Mouse (Mus musculus) midbrain, embryonic 10.5 days (tissue): Measurements from ENCODE around the gene Pptc7. TPM values are rescaled to one million over a fixed set of nuclear protein-coding genes. Genes with fewer than 3 reads are reported as not detected.
A peak's percentile ranks its signal among the peaks of the same experiment; 100 is the strongest.
"Not testable (repeated sequence)": the region's sequence is repeated elsewhere in the genome, so short reads cannot be mapped to it uniquely, and the experiment has no call there.

Experiments
- DNase-seq: peaks from one replicate; pipeline ENCODE4 v3.0.0-alpha.2; 2017; ENCODE audit warnings: low spot score
- H3K27ac ChIP-seq: fragments of 300-500 bp; sonication (generic); replicated peaks from 2 replicates; pipeline ENCODE4 v1.5.1; 2016; ENCODE audit warnings: mild to moderate bottlenecking
- H3K27me3 ChIP-seq: fragments of 300-500 bp; sonication (generic); 2 replicates; pipeline ENCODE4 v1.6.1; 2016; ENCODE audit warnings: low read depth, mild to moderate bottlenecking; ENCODE audit not compliant: poor library complexity, severe bottlenecking
- H3K36me3 ChIP-seq: fragments of 300-500 bp; sonication (generic); 2 replicates; pipeline ENCODE4 v1.6.1; 2016; ENCODE audit warnings: mild to moderate bottlenecking, moderate library complexity
- H3K4me1 ChIP-seq: fragments of 300-500 bp; sonication (generic); 2 replicates; pipeline ENCODE4 v1.6.1; 2016
- H3K4me3 ChIP-seq: fragments of 300-500 bp; sonication (generic); 2 replicates; pipeline ENCODE4 v1.5.1; 2016; ENCODE audit warnings: mild to moderate bottlenecking, moderate library complexity
- H3K9me3 ChIP-seq: fragments of 300-500 bp; sonication (generic); replicated peaks from 2 replicates; pipeline ENCODE4 v1.6.1; 2016; ENCODE audit warnings: mild to moderate bottlenecking
- WGBS: fragments of 180-500 bp; shearing (Covaris S2); methylation state at CpG from one replicate; pipeline ENCODE4 v1.1.7; 2016; 5-methylcytosine and 5-hydroxymethylcytosine counted together
- polyA plus RNA-seq: library from polyadenylated mRNA; unstranded; fragments of >200 nt; fragmentation: Nextera tagmentation; extraction: Ambion mirVana; gene quantifications from 2 replicates; pipeline ENCODE4 v1.2.1, GENCODE M21; 2016

Pptc7 gene
- polyA plus RNA-seq, 1 experiment from 2014 or later: 7.7 TPM

- no peaks in the 10 kb centered on the region for H3K27me3 ChIP-seq
- H3K4me3 ChIP-seq: no peak overlapping the region
- no peak for DNase-seq
- WGBS: 92% methylated on average over 17 of the region's 17 CpGs
- peaks cover 3% of the 10 kb centered on the region; the same call in 1 of the 2 replicates for H3K4me1 ChIP-seq
- H3K36me3 ChIP-seq: peaks cover 85% of the 10 kb centered on the region
- no peaks in the 10 kb centered on the region for H3K9me3 ChIP-seq
- no peak overlapping the region for H3K27ac ChIP-seq
These were observed 28.9 kb downstream of the Pptc7 start for GRCm38 (mm10) chr5:122312942-122313684.

GRCm38 (mm10) chr5:122314966-122315667 lies 31.0 kb downstream of the Pptc7 start:
- no peaks in the 10 kb centered on the region for H3K27me3 ChIP-seq
- no peak for DNase-seq
- WGBS: 80% methylated on average over 20 of the region's 20 CpGs
- 0 out of 2 replicates have a peak overlapping the region, but pooled peaks have one; percentile 23 for H3K27ac ChIP-seq
- no peak overlapping the region for H3K4me3 ChIP-seq
- peaks cover 3% of the 10 kb centered on the region; the same call in 1 of the 2 replicates for H3K4me1 ChIP-seq
- H3K36me3 ChIP-seq: peaks cover 89% of the 10 kb centered on the region
- no peaks in the 10 kb centered on the region for H3K9me3 ChIP-seq

DNA sequence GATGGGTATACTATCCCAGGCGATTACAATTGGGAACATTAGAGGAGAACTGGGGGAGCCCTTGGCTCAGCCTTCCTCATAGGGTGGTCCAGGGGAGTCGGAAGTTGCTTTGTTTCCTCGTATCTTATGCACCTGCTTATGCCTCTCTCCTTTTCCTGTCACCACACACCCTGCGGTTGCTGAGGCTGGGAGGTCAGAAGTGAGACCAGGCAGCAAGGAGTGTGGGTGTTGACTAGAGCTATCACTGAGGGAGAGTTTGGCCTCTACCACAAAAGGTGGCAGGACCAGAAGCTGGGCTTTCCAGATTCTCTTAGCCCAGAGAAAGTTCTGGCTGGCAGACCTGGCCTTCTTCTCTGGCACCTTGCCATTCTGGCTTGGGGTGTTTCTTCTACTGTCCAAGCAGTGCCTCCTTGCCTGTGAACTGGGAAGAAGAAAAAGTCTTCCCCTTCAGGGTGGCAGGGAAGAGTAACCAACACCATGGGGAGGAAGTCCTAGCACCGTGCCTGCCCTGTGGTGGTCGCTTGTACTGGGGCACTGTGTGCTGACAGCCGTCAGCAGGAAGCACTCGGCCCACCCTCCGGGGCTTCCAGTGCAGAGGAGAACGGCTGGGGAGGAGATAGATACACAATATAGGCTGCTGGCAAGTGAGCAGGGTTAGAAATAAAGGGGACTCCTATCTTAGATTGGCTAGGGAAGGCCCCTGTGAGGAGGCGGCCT lies 33.3 kb downstream of the Pptc7 start:
- 78% methylated on average over 11 of the region's 11 CpGs for WGBS
- Histone ChIP-seq H3K4me3 (no peak overlapping the region), H3K9me3 (no peaks in the 10 kb centered on the region), H3K36me3 (peaks cover 91% of the 10 kb centered on the region), H3K27ac (no peak overlapping the region), H3K4me1 (no peaks in the 10 kb centered on the region), H3K27me3 (no peaks in the 10 kb centered on the region)
- no peak for DNase-seq

GRCm38 (mm10) chr5:122318100-122318499 lies 33.9 kb downstream of the Pptc7 start:
- Histone ChIP-seq H3K4me3 (no peak overlapping the region), H3K27me3 (no peaks in the 10 kb centered on the region), H3K27ac (no peak overlapping the region), H3K36me3 (peaks cover 85% of the 10 kb centered on the region), H3K4me1 (no peaks in the 10 kb centered on the region), H3K9me3 (no peaks in the 10 kb centered on the region)
- 75% methylated on average over 3 of the region's 3 CpGs for WGBS
- no peak for DNase-seq

- not testable (repeated sequence) for H3K9me3 ChIP-seq, H3K27ac ChIP-seq, H3K4me3 ChIP-seq, H3K27me3 ChIP-seq, H3K4me1 ChIP-seq, DNase-seq
- 73% methylated on average over 3 of the region's 3 CpGs for WGBS
- H3K36me3 ChIP-seq: peaks cover 76% of the 10 kb centered on the region
These were observed 34.8 kb downstream of the Pptc7 start for GRCm38 (mm10) chr5:122318976-122319375.

DNA sequence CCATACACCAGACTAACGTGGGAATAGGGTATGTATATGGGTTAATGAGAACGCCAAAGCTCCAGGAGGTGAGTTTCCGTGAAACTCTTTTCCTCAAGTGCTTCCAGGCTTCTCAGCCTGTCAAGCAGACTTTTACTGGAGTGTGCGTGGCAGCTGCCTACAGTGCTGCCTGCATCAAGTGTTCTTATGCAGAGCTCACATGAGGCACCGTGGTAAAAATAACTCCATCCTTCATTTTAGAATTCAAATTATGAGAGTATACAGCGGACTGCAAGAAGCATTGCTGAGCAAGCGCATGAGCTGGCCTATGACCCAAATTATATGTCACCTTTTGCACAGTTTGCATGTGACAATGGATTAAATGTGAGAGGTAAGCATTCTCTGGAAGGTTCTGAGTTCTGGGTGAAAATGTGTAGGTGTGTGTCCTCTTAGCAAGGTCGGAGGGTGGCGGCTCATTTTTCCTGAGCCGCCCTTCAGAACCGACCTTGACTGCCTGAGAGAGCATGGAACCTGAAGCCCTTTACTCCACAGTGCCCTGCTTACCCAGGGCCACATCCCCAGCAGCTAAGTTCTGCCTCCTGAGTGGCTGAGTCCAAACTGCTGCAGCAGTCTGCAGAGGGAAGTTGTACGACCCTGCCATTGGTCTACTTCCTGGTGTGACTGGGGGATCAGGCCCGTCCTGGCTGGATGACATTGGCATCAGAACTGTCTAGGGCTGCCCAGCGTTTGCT lies 35.5 kb downstream of the Pptc7 start:
- Histone ChIP-seq H3K9me3 (no peaks in the 10 kb centered on the region), H3K4me1 (no peaks in the 10 kb centered on the region), H3K36me3 (peaks cover 76% of the 10 kb centered on the region), H3K27ac (no peak overlapping the region), H3K4me3 (no peak overlapping the region), H3K27me3 (no peaks in the 10 kb centered on the region)
- no peak for DNase-seq
- WGBS: 84% methylated on average over 14 of the region's 14 CpGs

DNA sequence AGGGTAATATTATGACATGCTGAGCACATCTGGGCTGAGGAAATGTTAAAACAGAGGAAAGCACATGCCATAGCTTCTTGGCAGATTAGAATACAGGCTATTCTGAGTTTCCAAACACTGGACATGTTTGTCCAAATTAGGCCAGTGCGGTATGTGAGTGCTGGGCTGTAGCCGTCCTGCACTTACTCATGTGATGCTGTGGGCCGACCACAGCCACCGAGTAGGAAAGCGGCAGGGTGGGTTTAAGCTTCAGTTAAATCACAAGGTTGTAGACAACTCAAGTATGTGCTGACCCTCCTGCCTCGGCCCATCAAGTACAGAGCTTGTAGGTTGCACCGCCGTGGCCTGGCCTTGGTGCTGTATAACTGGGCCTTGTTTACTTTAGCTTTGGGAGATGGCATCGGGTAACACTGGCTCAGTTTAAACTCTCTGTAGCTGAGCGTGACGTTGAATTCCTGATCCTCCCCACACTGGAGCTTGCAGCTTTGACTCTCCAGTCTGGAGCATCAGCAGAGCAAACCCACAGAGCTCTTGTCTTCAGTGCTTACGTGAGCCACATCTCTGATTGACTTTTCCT lies 36.1 kb downstream of the Pptc7 start:
- no peak for DNase-seq
- no peak overlapping the region for H3K4me3 ChIP-seq
- H3K27me3 ChIP-seq: no peaks in the 10 kb centered on the region
- no peak overlapping the region for H3K27ac ChIP-seq
- peaks cover 76% of the 10 kb centered on the region for H3K36me3 ChIP-seq
- 85% methylated on average over 12 of the region's 12 CpGs for WGBS
- no peaks in the 10 kb centered on the region for H3K9me3 ChIP-seq
- no peaks in the 10 kb centered on the region for H3K4me1 ChIP-seq

- no peak overlapping the region for H3K4me3 ChIP-seq
- no peaks in the 10 kb centered on the region for H3K9me3 ChIP-seq
- peak; percentile 21 for DNase-seq
- no peaks in the 10 kb centered on the region for H3K4me1 ChIP-seq
- 71% methylated on average over 8 of the region's 8 CpGs for WGBS
- H3K27ac ChIP-seq: no peak overlapping the region
- peaks cover 65% of the 10 kb centered on the region for H3K36me3 ChIP-seq
- H3K27me3 ChIP-seq: no peaks in the 10 kb centered on the region
These were observed 39.4 kb downstream of the Pptc7 start for GRCm38 (mm10) chr5:122323523-122323922.

GRCm38 (mm10) chr5:122324608-122325431 lies 40.7 kb downstream of the Pptc7 start:
- Histone ChIP-seq H3K27me3 (no peaks in the 10 kb centered on the region), H3K9me3 (no peaks in the 10 kb centered on the region), H3K4me1 (no peaks in the 10 kb centered on the region), H3K4me3 (no peak overlapping the region), H3K27ac (no peak overlapping the region), H3K36me3 (peaks cover 57% of the 10 kb centered on the region)
- WGBS: 91% methylated on average over 23 of the region's 23 CpGs
- no peak for DNase-seq

GRCm38 (mm10) chr5:122325477-122325876 lies 41.3 kb downstream of the Pptc7 start:
- WGBS: 89% methylated on average over 8 of the region's 8 CpGs
- no peak overlapping the region for H3K27ac ChIP-seq
- no peaks in the 10 kb centered on the region for H3K27me3 ChIP-seq
- H3K36me3 ChIP-seq: peaks cover 51% of the 10 kb centered on the region
- no peak for DNase-seq
- H3K4me1 ChIP-seq: no peaks in the 10 kb centered on the region
- no peak overlapping the region for H3K4me3 ChIP-seq
- no peaks in the 10 kb centered on the region for H3K9me3 ChIP-seq

DNA sequence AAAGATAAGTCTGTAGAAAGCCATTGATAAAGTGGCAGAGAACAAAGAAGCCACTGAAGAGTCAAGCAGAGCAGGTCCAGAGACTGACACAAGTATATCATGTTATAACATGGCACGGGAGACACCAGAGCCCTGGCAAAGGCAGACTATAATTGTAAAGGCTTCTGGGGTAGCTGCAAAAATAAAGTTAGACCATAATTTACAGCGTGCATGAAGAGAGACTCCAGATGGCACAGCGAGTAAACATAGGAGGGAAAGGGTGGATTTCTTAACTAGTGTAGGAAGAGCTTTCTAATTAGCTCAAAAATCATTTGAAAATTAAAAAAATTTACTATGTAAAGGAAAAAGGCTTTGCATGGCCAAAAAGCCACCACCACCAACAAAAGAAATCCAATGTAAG lies 43.1 kb downstream of the Pptc7 start:
- H3K4me3 ChIP-seq: no peak overlapping the region
- no peaks in the 10 kb centered on the region for H3K9me3 ChIP-seq
- WGBS: 95% methylated on average over 3 of the region's 3 CpGs
- no peaks in the 10 kb centered on the region for H3K27me3 ChIP-seq
- peaks cover 34% of the 10 kb centered on the region for H3K36me3 ChIP-seq
- H3K27ac ChIP-seq: no peak overlapping the region
- no peak for DNase-seq
- no peaks in the 10 kb centered on the region for H3K4me1 ChIP-seq
